Mouse (Mus musculus) right cerebral cortex, postnatal 4 days (tissue): Measurements from ENCODE around the gene Med13.
A peak's percentile ranks its signal among the peaks of the same experiment; 100 is the strongest.
"Not testable (repeated sequence)": the region's sequence is repeated elsewhere in the genome, so short reads cannot be mapped to it uniquely, and the experiment has no call there.

Experiments used
- DNase-seq: peaks from one replicate; pipeline ENCODE4 v3.0.0-alpha.2; 2022

The Med13 gene

GRCm38 (mm10) chr11:86377841-86378240 is 20.4 kb upstream of the Med13 start:
- no peak for DNase-seq

GRCm38 (mm10) chr11:86376707-86377106 is 19.3 kb upstream of the Med13 start:
- DNase-seq: no peak

- no peak for DNase-seq
Measured at GRCm38 (mm10) chr11:86375086-86375485, 17.7 kb upstream of the Med13 start.

- no peak for DNase-seq
Measured at GRCm38 (mm10) chr11:86371266-86371665, 13.9 kb upstream of the Med13 start.

DNA sequence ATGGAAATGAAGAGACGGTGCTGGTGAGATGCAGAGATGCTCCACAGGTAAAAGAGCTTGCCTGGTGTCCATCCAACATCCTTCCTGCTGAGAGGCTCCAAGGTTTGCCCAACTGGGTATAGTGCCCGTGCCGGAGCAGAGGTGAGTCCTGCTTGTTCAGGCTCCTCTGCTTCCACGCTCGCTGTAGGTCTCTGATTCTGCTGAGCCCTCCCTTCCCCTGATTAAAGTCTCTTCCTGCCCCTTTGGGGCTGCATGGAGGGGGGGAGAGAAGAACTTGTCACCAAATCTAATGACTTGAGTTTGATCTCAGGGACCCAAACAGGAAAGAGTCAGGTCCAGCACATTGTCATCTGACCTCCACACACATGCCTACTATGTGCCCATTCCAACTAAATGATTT is 12.5 kb upstream of the Med13 start:
- no peak for DNase-seq

DNA sequence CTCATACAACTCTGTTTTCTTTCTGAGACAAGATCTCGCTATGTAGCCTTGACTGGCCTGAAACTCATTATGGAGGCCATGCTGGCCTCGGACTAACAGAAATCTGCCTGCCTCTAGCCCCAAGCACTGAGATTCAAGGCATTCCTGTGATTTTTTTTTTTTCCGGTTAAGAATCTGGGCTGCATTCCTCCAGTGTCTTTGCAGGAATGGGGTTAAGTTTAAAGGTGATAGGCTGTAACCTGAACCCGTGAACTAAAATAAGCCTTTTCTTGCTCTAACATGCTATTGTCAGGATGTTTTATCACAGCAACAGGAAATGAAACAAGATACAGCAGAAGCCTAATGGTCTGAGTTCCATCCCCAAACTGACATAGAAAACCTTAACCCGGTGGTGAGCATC is 11.6 kb upstream of the Med13 start:
- no peak for DNase-seq

- no peak for DNase-seq
Measured at GRCm38 (mm10) chr11:86364709-86365452, 7.5 kb upstream of the Med13 start.

GRCm38 (mm10) chr11:86357984-86358528 is 654 bp upstream of the Med13 start:
- peak; percentile 96 for DNase-seq

DNA sequence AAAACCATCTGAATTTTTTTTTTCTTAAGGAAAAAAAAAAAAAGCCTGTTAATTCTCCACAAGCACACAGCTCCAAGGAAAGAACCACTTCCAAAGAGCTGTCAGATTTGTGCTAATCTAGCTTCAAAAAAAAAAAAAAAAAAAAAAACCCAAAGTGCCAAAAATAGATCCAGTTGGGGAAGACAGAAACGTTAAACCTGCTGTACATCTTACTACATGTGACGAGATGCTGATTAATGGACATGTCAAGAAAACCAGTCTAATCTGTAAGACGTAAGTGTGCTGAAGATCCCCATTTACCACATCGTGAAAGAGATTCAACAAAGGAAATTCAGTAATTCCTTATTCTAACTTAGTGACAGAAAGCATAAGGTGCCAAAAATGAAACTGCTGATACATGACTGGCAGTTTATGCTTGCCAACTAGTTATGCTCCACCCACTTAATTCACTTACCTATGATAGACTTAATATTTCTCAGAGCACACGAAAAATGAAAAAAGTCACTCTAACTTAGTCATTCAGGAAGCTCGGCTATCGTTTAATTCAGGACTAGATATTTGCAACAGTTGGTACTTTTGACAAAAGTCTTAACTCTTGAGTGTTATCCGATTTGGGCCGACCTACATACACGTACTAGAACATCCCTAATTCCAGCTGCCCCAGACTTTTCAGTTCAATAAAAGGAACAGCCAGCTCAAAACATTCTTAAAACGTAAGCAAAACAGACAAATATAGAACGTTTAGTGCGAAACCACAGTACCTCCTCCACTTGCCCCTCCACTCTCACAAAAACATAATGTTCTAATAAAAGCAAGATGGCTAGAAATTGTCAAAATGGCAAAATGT is 1.2 kb downstream of the Med13 start:
- no peak for DNase-seq

DNA sequence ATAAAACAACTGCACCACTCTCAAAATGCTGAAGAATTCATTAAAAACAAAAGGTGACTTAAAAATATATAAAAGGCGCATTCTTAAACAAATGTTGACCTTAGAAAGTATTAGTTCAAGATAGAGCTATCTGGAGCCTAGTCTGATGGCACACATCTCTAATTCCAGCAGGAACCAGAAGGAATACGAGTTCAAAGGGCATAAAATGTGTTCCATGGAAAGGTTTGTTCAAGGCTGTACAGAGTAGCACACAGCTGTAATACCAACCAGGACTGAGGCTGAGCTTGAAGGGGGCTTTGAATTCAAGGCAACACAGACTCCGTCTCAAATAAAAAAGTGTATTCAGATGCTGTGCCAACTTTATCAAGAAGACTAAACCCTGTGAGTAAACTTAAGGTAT is 3.8 kb downstream of the Med13 start:
- DNase-seq: no peak

DNA sequence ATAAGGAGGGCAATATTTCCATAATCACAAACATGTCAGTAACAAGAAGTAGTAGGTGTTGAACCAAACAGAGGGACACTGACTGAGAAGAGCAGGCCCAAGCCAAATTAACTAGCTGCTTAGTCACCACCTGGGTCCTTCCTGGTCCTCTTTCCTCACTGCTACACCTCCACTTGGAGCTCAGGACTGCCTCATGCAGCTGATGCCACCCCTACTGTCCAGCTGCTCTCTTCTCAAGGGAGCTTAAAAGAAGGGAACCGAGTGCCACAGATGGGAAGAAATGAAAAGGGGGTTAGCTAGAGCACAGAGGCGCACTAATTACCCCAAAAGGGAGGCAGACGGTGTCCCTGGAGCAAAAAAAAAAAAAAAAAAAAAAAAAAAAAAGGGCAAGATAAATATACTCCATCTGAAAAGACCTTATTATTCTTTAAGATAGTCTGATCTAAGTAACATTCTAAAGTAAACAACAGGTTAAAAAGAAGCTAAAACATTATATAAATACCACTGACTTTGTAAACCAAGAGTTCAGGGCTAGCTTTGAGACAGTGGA is 5.6 kb downstream of the Med13 start:
- DNase-seq: no peak

- DNase-seq: no peak
Measured at GRCm38 (mm10) chr11:86350636-86351138, 6.7 kb downstream of the Med13 start.

GRCm38 (mm10) chr11:86349325-86349724 is 8.1 kb downstream of the Med13 start:
- DNase-seq: no peak

DNA sequence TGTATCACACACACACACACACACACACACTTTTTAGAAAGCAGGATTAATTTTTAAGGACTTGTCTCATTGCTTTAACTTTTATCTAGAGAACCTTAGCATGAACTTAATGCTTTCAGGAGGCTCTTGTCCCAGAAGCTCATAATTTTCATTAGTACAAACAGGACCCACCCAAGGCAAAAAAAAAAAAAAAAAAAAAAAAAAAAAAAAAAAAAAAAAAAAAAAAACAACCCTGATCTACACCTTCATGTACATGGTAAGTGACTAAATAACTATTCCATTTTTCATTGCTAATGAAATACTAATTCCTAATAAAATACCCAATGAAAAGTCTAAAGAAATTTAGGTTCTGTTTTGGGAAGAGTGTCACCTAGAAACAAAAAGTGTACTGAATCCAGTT is 8.5 kb downstream of the Med13 start:
- no peak for DNase-seq

DNA sequence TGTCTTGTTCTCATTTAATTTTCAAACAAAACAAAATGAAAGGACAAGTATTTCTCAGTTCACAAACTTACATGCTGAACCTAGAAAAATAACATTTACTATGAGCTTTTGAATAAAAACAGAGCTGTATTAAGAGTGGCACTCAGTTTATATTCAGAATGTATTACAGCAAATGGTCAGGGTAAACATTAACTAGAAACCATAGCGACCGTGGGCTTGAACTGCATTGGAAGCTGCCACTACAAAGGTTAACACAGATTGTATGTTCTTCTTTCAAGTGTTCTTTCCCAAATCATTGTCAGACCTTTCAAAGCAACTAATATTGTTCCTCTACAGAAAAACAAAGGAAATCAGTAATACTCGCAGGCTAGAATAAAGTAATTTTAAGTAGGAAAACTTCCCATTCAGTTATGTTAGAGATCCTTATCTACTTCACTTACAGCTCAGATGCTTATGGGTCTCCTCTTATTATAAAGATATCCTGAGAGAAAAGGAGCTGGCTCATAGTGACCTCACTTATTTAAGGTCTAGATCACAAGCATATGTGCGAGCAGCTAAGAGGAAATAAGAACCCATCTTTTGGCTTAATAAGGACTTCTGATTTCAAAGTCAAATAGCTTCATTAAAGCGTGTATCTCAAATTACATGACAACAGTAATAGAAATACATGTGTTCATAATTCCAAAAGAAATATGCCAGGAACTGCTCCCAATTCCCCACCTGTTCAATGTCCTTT is 9.8 kb downstream of the Med13 start:
- no peak for DNase-seq

DNA sequence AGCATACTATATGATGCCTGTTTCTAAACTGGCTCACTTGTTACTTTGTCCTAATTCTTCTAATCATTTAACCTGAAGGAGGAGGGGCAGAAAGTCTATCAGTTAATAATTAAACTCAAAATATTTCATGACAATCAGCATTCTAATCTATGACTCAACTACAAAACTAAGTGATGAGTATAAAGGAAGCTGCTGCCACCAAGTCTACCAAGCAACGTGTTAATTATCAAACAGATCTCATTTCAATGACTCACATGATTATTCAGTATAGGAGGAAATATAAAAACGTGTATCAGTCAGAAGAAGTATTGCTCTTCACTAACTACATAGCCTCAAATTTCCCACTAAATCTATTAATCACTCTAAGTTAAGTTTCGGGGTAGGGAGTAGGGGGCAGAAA is 10.9 kb downstream of the Med13 start:
- DNase-seq: no peak

DNA sequence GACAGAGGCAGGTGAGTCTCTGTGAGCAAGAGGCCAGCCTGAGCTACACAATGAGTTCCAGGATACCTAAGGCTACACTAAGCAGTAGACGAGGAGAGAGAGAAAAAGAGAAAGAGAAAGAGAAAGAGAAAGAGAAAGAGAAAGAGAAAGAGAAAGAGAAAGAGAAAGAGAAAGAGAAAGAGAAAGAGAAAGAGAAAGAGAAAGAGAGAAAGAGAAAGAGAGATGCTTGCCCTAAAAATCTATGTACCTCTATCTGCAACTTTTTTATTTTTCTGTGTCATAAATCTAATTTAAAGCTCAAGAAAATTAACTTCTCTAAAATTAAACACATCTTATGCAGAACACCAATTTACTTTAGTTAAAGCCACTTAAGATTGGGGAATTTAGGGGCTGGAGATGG is 12.5 kb downstream of the Med13 start:
- not testable (repeated sequence) for DNase-seq

DNA sequence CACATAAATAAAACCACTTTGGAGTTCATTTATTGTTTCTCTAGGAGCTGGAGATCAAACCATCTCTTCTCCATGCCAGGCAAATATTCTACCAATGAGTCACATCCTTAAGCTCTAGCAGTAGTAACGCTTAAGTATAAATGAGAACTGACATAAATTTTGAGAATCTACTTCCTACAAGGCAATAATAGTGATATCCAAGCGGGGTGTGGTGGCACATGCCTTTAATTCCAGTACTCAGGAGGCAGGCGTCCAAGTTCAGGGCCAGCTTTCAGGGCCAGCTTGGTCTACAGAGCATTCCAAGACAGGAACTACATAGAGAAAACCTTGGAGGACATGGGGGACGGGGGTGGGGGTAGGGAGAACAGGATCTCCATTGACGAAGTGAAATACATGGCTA is 33.2 kb downstream of the Med13 start:
- no peak for DNase-seq

DNA sequence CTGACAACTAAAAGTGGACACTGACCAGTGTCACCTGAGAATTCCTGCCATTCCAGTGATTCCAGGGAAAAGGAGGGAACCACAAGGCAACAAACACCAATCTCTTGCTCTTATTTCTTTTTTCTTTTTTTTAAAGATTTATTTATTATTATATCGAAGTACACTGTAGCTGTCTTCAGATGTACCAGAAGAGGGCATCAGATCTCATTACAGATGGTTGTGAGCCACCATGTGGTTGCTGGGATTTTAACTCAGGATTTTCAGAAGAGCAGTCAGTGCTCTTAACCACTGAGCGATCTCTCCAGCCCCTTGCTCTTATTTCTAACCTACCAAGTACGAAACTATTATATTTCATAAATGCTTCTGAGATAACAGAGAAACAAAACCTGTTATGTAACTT is 42.4 kb downstream of the Med13 start:
- DNase-seq: not testable (repeated sequence)

GRCm38 (mm10) chr11:86310280-86310679 is 47.1 kb downstream of the Med13 start:
- no peak for DNase-seq

DNA sequence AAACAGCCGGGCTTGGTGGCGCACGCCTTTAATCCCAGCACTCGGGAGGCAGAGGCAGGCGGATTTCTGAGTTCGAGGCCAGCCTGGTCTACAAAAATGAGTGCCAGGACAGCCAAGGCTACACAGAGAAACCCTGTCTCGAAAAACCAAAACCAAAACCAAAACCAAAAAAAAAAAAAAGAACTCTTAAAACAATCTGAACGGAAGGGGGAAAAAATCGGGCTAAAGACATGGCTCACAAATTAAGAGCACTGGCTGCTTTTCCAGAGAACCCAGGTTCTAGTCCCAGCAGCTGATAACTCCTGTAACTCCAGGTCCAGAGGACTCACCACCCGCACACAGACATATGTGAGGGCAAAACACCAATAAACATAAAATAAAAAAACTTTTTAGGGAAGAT is 65.2 kb downstream of the Med13 start:
- not testable (repeated sequence) for DNase-seq

DNA sequence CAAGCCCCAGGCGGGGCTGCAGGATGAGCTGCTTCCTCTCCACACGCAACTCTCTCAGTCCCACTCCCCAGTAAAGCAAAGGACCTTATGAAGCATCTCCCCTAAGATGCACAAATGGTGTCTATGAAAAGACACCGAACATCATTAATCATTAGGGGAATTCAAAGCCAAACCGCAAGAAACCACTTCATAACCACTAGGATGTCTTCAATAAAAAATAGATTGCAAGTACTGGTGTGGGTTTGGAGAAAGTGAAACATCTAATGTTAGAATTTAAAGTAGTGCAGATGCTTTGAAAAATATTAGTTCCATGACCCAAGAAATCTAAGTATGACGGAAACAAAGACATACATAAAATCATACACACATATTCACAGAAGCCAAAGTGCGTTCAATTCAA is 65.7 kb downstream of the Med13 start:
- DNase-seq: no peak

GRCm38 (mm10) chr11:86285729-86286128 is 71.7 kb downstream of the Med13 start:
- no peak for DNase-seq
